Mouse (Mus musculus) heart, postnatal 0 days (tissue): ENCODE measurements at regions not wholly inside any gene's neighbourhood (a gene's known extent, or its start where the extent isn't known, plus 50 kb on each side); places are given as distances from the start of the nearest gene placed in this dataset.

Source experiments
- CTCF ChIP-seq: IDR thresholded peaks from 2 replicates; pipeline ENCODE4 v1.5.1; 2016; ENCODE audit warnings: antibody characterized with exemption, control low read depth, low read depth
- EP300 ChIP-seq: IDR thresholded peaks from 2 replicates; pipeline ENCODE4 v1.6.1; 2016; ENCODE audit warnings: antibody characterized with exemption, low read depth

DNA sequence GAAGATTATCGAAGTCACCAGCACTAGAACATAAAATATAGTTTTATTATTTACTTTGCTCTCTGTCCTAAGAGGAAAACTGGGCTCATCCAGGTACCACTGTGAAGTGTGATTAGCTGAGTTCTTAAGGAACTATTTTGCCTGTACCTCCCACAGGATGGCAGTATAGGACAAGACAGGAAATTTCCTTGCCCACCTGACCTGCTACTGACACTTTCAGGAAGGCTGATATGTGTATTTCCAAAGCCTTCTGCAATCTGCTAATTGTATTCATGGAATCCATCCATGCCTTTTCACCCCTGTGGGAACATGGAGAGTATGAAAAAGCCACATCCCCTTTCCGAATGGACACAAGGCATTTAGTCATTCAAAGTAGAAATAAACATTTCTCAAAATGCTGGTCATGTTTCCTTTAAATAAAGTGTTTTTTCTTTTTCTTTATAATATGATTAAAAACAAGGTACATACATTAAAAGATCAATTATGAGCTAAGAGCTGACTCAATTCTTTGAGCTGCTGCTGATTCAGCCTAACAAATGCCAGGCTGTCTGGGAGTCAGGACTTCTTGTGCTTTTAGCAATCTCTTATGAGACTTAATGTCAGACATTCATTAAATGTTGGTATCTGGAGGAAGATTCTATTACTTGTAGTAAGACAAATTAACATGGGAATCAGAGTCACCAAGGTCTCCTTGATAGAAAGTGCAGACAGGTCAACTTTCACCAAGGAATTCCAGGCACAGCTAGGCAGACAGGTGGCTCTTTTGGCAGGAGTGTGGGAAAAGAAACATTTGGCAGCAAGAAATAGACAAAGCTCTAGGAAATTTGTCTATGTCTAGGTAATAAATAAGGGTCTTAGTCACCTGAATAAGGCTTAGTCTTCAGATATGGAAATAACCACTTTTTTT lies 112.4 kb upstream of the Gnpda2 start:
- TF ChIP-seq CTCF (peak; percentile 73), EP300 (no peak)
